Mouse (Mus musculus) heart, embryonic 12.5 days (tissue): ENCODE measurements at regions not wholly inside any gene's neighbourhood (a gene's known extent, or its start where the extent isn't known, plus 50 kb on each side); places are given as distances from the start of the nearest gene placed in this dataset.

Source experiments
- ATAC-seq: fragments of 200-750 bp; cut with Nextera tagmentation; 2 replicates; pipeline ENCODE4 v1.8.0; 2017; ENCODE audit warnings: moderate TSS enrichment, moderate library complexity; ENCODE audit not compliant: insufficient number of reproducible peaks, low FRiP score
- H3K27ac ChIP-seq: fragments of 300-500 bp; sonication (generic); 2 replicates; pipeline ENCODE4 v1.5.1; 2016; ENCODE audit warnings: mild to moderate bottlenecking, moderate library complexity; ENCODE audit not compliant: poor library complexity, severe bottlenecking
- H3K27me3 ChIP-seq: fragments of 300-500 bp; sonication (generic); replicated peaks from 2 replicates; pipeline ENCODE4 v1.6.1; 2016; ENCODE audit warnings: mild to moderate bottlenecking, moderate library complexity
- H3K36me3 ChIP-seq: fragments of 300-500 bp; sonication (generic); 2 replicates; pipeline ENCODE4 v1.6.1; 2016; ENCODE audit warnings: mild to moderate bottlenecking, moderate library complexity
- H3K4me1 ChIP-seq: fragments of 300-500 bp; sonication (generic); replicated peaks from 2 replicates; pipeline ENCODE4 v1.6.1; 2016; ENCODE audit warnings: mild to moderate bottlenecking
- H3K4me2 ChIP-seq: fragments of 300-500 bp; sonication (generic); 2 replicates; pipeline ENCODE4 v1.6.1; 2016; ENCODE audit warnings: mild to moderate bottlenecking, moderate library complexity
- H3K4me3 ChIP-seq: fragments of 300-500 bp; sonication (generic); 2 replicates; pipeline ENCODE4 v1.5.1; 2016; ENCODE audit warnings: mild to moderate bottlenecking
- H3K9ac ChIP-seq: fragments of 300-500 bp; sonication (generic); 2 replicates; pipeline ENCODE4 v1.6.1; 2016; ENCODE audit warnings: mild to moderate bottlenecking, moderate library complexity
- H3K9me3 ChIP-seq: fragments of 300-500 bp; sonication (generic); replicated peaks from 2 replicates; pipeline ENCODE4 v1.6.1; 2016; ENCODE audit warnings: mild to moderate bottlenecking, moderate library complexity
- WGBS: fragments of 180-500 bp; shearing (Covaris S2); methylation state at CpG from one replicate; pipeline ENCODE4 v1.1.7; 2016; 5-methylcytosine and 5-hydroxymethylcytosine counted together

DNA sequence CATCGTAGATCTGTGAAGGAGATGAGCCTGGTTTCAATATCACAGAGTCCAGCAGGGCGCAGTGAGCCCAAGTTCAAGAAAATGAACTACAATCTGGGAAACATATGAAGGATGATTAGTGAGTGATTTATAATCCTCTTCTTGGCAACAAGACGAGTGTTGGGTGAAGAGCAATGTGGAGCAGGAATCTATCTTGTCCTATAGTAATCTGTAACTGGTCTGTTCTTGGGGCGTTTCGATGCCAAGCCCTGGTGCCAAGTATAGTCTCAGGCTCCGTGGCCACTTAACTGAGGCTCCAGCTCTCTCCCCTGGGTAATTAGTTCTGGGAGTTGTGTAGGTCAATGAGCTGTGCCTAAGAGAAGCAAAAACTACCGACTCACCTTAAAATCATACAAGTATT, 154.4 kb upstream of the Gorab start:
- Histone ChIP-seq H3K36me3 (no peaks in the 10 kb centered on the region), H3K9me3 (no peaks in the 10 kb centered on the region), H3K9ac (no peak overlapping the region), H3K4me2 (no peak overlapping the region), H3K27me3 (0 out of 2 replicates have a peak, but pooled peaks cover 6% of the 10 kb centered on the region), H3K4me3 (no peak overlapping the region), H3K4me1 (no peaks in the 10 kb centered on the region), H3K27ac (no peak overlapping the region)
- no peak for ATAC-seq
- WGBS: 80% methylated on average over 7 of the region's 7 CpGs

GRCm38 (mm10) chr1:163555185-163555584, 151.7 kb upstream of the Gorab start:
- WGBS: 67% methylated on average over 2 of the region's 2 CpGs
- H3K27me3 ChIP-seq: 0 out of 2 replicates have a peak, but pooled peaks cover 6% of the 10 kb centered on the region
- H3K9me3 ChIP-seq: no peaks in the 10 kb centered on the region

DNA sequence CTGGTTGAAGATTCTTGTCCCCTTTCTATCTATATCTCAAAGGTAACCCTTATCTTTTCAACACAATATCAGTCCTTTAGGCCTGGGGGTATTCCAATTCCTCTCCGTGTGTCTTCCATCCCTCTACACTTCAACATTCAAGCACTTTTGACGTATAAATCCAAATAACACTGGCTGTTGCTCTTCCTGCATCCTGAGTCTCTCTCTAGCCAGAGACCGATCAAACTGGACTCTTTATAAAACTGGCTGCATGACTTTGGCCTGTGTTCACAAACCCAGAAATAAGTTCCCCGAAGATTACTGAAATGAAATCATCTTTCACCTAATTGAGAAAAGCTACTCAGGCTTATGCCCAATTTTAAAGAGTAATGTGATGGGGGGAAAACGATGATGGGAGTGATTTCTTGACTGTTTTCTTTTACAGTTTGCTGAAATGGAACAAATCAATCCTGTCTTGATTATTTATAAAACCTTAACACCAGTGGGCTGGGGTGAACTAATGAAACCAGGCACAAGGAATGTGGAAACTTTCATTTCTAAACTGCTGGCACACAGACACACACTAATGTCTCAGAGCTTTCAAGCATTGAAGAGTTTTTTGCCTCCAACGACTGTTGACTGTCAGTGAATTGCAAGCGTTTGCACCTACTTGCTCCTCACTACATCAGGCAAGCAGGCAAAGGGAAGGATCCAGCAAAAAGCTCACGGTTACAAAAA, 135.5 kb upstream of the Gorab start:
- Histone ChIP-seq H3K27me3 (no peaks in the 10 kb centered on the region), H3K4me2 (no peak overlapping the region), H3K4me3 (no peak overlapping the region), H3K36me3 (no peaks in the 10 kb centered on the region), H3K4me1 (no peaks in the 10 kb centered on the region), H3K9me3 (no peaks in the 10 kb centered on the region), H3K27ac (no peak overlapping the region), H3K9ac (no peak overlapping the region)
- 68% methylated on average over 8 of the region's 8 CpGs for WGBS
- ATAC-seq: no peak

More at GRCm38 (mm10) chr1:163555185-163555584, 151.7 kb upstream of the Gorab start:
- Histone ChIP-seq H3K9ac (no peak overlapping the region), H3K4me2 (no peak overlapping the region), H3K27ac (no peak overlapping the region), H3K36me3 (no peaks in the 10 kb centered on the region), H3K4me1 (no peaks in the 10 kb centered on the region), H3K4me3 (no peak overlapping the region)
- no peak for ATAC-seq

GRCm38 (mm10) chr1:163530563-163530962, 127.1 kb upstream of the Gorab start:
- Histone ChIP-seq H3K9ac (no peak overlapping the region), H3K4me2 (no peak overlapping the region), H3K4me1 (no peaks in the 10 kb centered on the region), H3K4me3 (no peak overlapping the region), H3K27me3 (no peaks in the 10 kb centered on the region), H3K36me3 (no peaks in the 10 kb centered on the region), H3K9me3 (no peaks in the 10 kb centered on the region; the same call in 1 of the 2 replicates), H3K27ac (no peak overlapping the region)
- ATAC-seq: no peak
- WGBS: 78% methylated on average over 4 of the region's 4 CpGs

DNA sequence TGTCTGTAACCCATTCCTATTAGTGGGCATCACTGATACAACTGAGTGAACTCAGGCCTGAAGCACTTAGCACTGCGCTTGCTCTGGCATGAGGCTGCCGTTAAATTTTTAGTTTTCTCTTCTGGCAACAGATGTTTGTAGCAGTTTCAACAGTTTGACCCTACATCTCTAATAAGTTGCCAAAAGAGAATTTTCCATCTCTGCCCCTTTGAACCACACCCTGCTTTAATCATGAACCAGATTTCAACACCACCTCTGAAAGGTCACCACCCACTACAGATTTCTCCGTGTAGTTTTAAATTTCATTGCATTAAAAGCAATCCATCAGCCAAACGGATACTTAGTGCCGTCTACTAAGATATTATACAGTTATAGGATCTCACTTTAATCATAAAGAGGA, 114.5 kb upstream of the Gorab start:
- no peak overlapping the region for H3K4me2 ChIP-seq
- 58% methylated on average over 5 of the region's 5 CpGs for WGBS
- no peak overlapping the region for H3K9ac ChIP-seq
- no peak overlapping the region for H3K4me3 ChIP-seq
- no peak overlapping the region for H3K27ac ChIP-seq
- no peaks in the 10 kb centered on the region for H3K9me3 ChIP-seq
- ATAC-seq: no peak
- H3K27me3 ChIP-seq: no peaks in the 10 kb centered on the region
- no peaks in the 10 kb centered on the region for H3K36me3 ChIP-seq
- H3K4me1 ChIP-seq: no peaks in the 10 kb centered on the region

DNA sequence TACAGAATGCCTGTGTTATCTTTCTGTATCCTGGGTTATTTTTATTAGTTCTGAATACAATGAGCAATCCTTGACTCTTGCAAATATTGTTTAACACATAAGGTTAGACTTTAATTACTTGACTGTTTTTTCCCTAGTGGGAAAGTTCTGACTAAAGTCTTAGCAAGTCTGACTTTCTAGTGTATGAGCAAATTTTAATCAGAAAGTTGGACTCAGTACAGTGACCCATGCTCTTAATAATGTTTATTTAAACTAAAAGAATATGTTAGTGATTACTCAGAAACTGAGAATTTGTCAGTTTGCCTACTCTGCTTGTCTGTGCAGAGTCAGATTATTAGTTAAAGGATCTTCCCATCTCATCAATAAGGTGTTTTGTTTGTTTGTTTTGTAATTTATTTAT, 109.4 kb upstream of the Gorab start:
- H3K4me2 ChIP-seq: no peak overlapping the region
- ATAC-seq: no peak
- no peak overlapping the region for H3K9ac ChIP-seq
- H3K27me3 ChIP-seq: no peaks in the 10 kb centered on the region
- H3K27ac ChIP-seq: no peak overlapping the region
- H3K4me3 ChIP-seq: no peak overlapping the region
- H3K36me3 ChIP-seq: no peaks in the 10 kb centered on the region
- H3K9me3 ChIP-seq: no peaks in the 10 kb centered on the region
- H3K4me1 ChIP-seq: no peaks in the 10 kb centered on the region

GRCm38 (mm10) chr1:163512008-163512407, 108.5 kb upstream of the Gorab start:
- no peaks in the 10 kb centered on the region for H3K27me3 ChIP-seq
- H3K4me2 ChIP-seq: no peak overlapping the region
- H3K36me3 ChIP-seq: no peaks in the 10 kb centered on the region
- no peak overlapping the region for H3K9ac ChIP-seq
- no peak overlapping the region for H3K27ac ChIP-seq
- no peaks in the 10 kb centered on the region for H3K4me1 ChIP-seq
- no peak overlapping the region for H3K4me3 ChIP-seq
- 67% methylated on average over 1 of the region's 1 CpGs for WGBS
- no peak for ATAC-seq
- H3K9me3 ChIP-seq: no peaks in the 10 kb centered on the region

- no peak for ATAC-seq
- H3K27me3 ChIP-seq: no peaks in the 10 kb centered on the region
- no peaks in the 10 kb centered on the region for H3K9me3 ChIP-seq
- H3K4me1 ChIP-seq: no peaks in the 10 kb centered on the region
- no peaks in the 10 kb centered on the region for H3K36me3 ChIP-seq
- no peak overlapping the region for H3K27ac ChIP-seq
- no peak overlapping the region for H3K4me3 ChIP-seq
- H3K4me2 ChIP-seq: no peak overlapping the region
- no peak overlapping the region for H3K9ac ChIP-seq
- WGBS: 73% methylated on average over 7 of the region's 7 CpGs
Observed at GRCm38 (mm10) chr1:163505035-163505434, 101.6 kb upstream of the Gorab start.

DNA sequence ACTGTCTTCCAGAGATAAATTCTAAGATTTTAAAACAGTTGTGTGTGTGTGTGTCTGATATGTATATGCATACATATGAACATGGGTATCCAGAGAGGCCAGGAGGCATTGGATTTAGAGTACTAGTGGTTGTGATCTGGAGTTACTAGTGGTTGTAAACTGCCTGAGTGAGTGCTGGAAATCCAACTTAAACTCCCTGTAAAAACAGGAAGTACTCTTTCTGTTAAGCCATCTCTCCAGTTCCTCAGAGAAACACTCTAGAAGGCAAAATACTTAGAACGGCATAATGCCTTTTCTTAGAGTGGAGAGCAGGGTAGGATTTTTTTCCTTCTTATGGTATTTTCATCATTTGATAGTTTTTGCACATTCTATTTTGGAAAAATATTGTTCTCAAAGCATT, 99.1 kb upstream of the Gorab start:
- H3K4me2 ChIP-seq: no peak overlapping the region
- 66% methylated on average over 1 of the region's 1 CpGs for WGBS
- no peak overlapping the region for H3K4me3 ChIP-seq
- no peaks in the 10 kb centered on the region for H3K4me1 ChIP-seq
- no peak for ATAC-seq
- no peak overlapping the region for H3K27ac ChIP-seq
- H3K27me3 ChIP-seq: no peaks in the 10 kb centered on the region
- no peak overlapping the region for H3K9ac ChIP-seq
- H3K9me3 ChIP-seq: no peaks in the 10 kb centered on the region
- H3K36me3 ChIP-seq: no peaks in the 10 kb centered on the region

DNA sequence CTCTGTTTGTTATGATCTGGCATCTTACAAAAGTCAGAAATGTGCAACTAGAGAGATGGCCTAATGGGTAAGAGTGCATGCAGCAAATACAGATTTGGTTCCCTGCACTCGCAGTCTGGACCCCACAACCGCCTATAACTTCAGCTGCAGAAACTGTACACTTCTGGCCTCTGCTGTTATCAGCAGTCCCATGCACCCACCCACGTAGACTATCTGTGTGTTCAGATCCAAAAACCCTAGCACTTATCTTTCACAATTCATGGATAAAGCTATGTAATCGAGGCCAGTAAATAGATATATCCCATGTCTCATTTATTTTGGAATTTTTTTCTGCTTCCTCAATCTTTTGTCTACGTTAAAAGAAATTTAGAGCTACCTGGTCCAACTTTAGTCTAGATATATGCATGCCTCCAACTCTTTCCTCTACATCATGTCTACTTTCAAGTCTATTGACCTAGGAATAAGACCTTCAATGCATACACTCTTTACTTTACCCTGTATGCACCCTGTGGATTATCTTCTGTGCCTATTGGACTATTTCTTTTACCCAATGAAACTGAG, 95.0 kb upstream of the Gorab start:
- no peak overlapping the region for H3K4me3 ChIP-seq
- no peak overlapping the region for H3K9ac ChIP-seq
- 58% methylated on average over 5 of the region's 5 CpGs for WGBS
- H3K36me3 ChIP-seq: no peaks in the 10 kb centered on the region
- H3K4me1 ChIP-seq: no peaks in the 10 kb centered on the region
- no peak overlapping the region for H3K27ac ChIP-seq
- H3K9me3 ChIP-seq: no peaks in the 10 kb centered on the region
- ATAC-seq: no peak
- no peaks in the 10 kb centered on the region for H3K27me3 ChIP-seq
- H3K4me2 ChIP-seq: no peak overlapping the region

- WGBS: 73% methylated on average over 1 of the region's 1 CpGs
- no peaks in the 10 kb centered on the region for H3K27me3 ChIP-seq
- no peaks in the 10 kb centered on the region for H3K9me3 ChIP-seq
- H3K9ac ChIP-seq: no peak overlapping the region
- H3K4me3 ChIP-seq: no peak overlapping the region
- H3K27ac ChIP-seq: no peak overlapping the region
- ATAC-seq: no peak
- no peaks in the 10 kb centered on the region for H3K4me1 ChIP-seq
- H3K36me3 ChIP-seq: no peaks in the 10 kb centered on the region
- H3K4me2 ChIP-seq: no peak overlapping the region
Observed at GRCm38 (mm10) chr1:163496416-163496815, 92.9 kb upstream of the Gorab start.

DNA sequence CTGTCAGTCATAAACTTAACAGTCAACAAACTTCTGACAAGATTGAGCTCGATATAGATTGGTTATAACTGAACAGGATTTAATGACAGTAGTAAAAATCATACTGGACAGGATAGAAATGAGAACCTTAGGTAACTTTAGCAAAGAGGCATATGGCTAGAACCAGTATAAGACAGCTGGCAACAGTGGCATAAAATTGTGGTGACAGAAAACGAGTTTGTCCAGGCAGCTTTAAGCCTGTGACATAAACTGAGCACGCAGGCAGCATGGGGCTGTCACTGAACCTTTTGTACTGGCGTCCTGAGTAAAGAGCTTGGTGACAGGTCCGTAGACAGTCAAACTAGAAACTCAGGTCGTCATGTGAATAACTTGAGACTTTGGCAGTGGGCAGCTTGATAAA, 85.1 kb upstream of the Gorab start:
- no peak overlapping the region for H3K4me3 ChIP-seq
- H3K36me3 ChIP-seq: no peaks in the 10 kb centered on the region
- 49% methylated on average over 6 of the region's 6 CpGs for WGBS
- ATAC-seq: no peak
- no peaks in the 10 kb centered on the region for H3K4me1 ChIP-seq
- H3K27ac ChIP-seq: no peak overlapping the region
- no peaks in the 10 kb centered on the region for H3K9me3 ChIP-seq
- H3K9ac ChIP-seq: no peak overlapping the region
- H3K4me2 ChIP-seq: no peak overlapping the region
- no peaks in the 10 kb centered on the region for H3K27me3 ChIP-seq
